ENCODE assay signal across 18 mouse cellular contexts in the genomic region with DNA sequence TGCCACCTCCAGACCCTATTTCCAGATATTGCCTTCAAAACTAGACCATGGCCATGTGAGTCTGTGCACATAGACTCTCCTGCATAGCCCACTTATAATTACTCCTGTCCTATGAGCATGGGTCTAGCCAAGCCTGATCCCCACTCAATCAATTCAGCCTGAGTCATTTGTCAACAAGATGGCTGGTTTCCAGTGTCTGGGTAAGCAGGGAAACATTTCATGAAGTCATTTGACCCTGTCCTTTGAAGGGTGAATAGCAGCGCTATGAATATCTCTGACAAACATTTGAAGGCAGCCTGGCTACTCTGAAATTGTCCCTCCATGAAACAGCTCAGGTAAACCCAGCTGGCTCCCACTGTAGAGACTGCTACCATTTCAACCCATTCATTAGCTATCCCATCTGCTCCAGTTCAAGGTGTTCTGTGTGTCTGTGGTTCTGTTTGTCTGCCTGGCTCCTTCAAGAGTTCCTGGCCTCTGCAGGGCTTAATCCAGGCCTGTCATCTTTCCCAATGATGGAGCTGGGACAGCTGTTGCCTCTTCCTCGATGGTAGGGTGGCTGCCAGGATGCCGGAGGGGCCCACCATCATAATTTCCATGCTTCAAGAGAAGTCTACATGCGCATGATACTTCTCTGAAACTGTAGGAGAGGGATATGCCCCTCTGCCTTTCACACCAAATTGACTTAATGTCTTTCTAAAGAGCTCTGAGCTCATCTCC. TPM values are rescaled to one million over a fixed set of nuclear protein-coding genes. Genes with fewer than 3 reads are reported as not detected.
DNase-seq lines count a peak whose midpoint lies in the region; ATAC-seq and TF ChIP-seq lines count a peak whose summit lies in the region.
"Had no signal": no experiment of that assay in that cellular context is flagged by ENCODE, and none has a peak within 500 bp of the region (broad histone marks: within the 10 kb centered on the region; RNA-seq: fewer than 3 reads in every experiment).

No protein-coding gene starts in this region.

- TF ChIP-seq CTCF in gastrocnemius, adult 2 months (IDR thresholded peaks at IDR 0.05): no peak

- H3K27ac ChIP-seq in gastrocnemius, adult 2 months: peak overlapping the region; percentile 75
- H3K27ac ChIP-seq: limb, embryonic 12.5 days; liver, embryonic 13.5 days; lung, embryonic 15.5 days; neural tube, embryonic 12.5 days; stomach, embryonic 15.5 days had no signal

- intact Hi-C loops in gastrocnemius, adult 2 months (cut with DNase I): no loop called here
- intact Hi-C loops in gastrocnemius, postnatal 14 days (cut with DNase I; ENCODE audit: low total_unique reads): no loop called here

- no peak for ATAC-seq in activated CD4-positive, CD25-positive, alpha-beta regulatory T cell, adult 4 months
- ATAC-seq: forebrain, postnatal 0 days had no signal

- DNase-seq in gastrocnemius, adult 2 months: peak; percentile 40
- DNase-seq in gastrocnemius, postnatal 14 days: no peak
- DNase-seq in MN1 (ENCODE audit: low spot score): peak; percentile 22
- peak; percentile 42 for DNase-seq in adrenal gland, adult 8-10 months
- peak; percentile 52 for DNase-seq in skeletal muscle tissue, adult 2 months (ENCODE audit: low read depth, low spot score)
- DNase-seq in right cerebral cortex, postnatal 25 days: no peak
- DNase-seq: cerebellum, adult 9-10 months; forebrain, postnatal 0 days; kidney, adult 11 months; kidney, postnatal 10 days; liver, embryonic 13.5 days; right cerebral cortex, adult 18-20 months; thymus, adult 2 months had no signal

- no peak overlapping the region for H3K4me3 ChIP-seq in gastrocnemius, adult 2 months
- H3K4me3 ChIP-seq: limb, embryonic 12.5 days; liver, embryonic 13.5 days; lung, embryonic 15.5 days; neural tube, embryonic 12.5 days; stomach, embryonic 15.5 days had no signal

RNA-seq across cellular contexts. Expression of a gene that starts 24.7 kb away (rescaled TPM):
- total RNA-seq in gastrocnemius, adult 2 months (2021): 10 to 100 TPM in 1 of 2 experiments, 1 to 10 TPM in 1; 6.9 to 10.9 TPM
- total RNA-seq in gastrocnemius, postnatal 14 days (2021): 10 to 100 TPM; 22.9 to 24.1 TPM
- 10 to 100 TPM; 10.0 to 16.0 (median 12.7) TPM for total RNA-seq in adrenal gland, adult 8-10 months (2022)
- not detected for polyA plus RNA-seq in activated CD4-positive, CD25-positive, alpha-beta regulatory T cell, adult 4 months (2017; shearing (Covaris generic))

Comparison
In these comparisons a context has a peak if more than half of its experiments do, and no peak if none do; other contexts are left out.
1. DNase-seq: peak in gastrocnemius, adult 2 months (single experiment), MN1 (single experiment), adrenal gland, adult 8-10 months (single experiment) and skeletal muscle tissue, adult 2 months (single experiment); none in gastrocnemius, postnatal 14 days (single experiment) and right cerebral cortex, postnatal 25 days (single experiment).